Mouse (Mus musculus) G1E (cell line): ENCODE data around the gene C1rl.
"Not testable (repeated sequence)": the region's sequence is repeated elsewhere in the genome, so short reads cannot be mapped to it uniquely, and the experiment has no call there.

Experiments
- CTCF ChIP-seq: IDR thresholded peaks from 2 replicates; pipeline ENCODE4 v1.5.1; 2012; ENCODE audit warnings: low read depth, low read length, inconsistent platforms, mixed read lengths
- GATA1 ChIP-seq: IDR thresholded peaks from 2 replicates; pipeline ENCODE4 v1.6.1; 2012; ENCODE audit warnings: borderline replicate concordance, low read length, inconsistent platforms, mixed read lengths
- TAL1 ChIP-seq: conservative IDR thresholded peaks from 2 replicates; pipeline ENCODE4 v1.6.1; 2012; ENCODE audit warnings: low read depth, low read length, inconsistent platforms, mixed read lengths

DNA sequence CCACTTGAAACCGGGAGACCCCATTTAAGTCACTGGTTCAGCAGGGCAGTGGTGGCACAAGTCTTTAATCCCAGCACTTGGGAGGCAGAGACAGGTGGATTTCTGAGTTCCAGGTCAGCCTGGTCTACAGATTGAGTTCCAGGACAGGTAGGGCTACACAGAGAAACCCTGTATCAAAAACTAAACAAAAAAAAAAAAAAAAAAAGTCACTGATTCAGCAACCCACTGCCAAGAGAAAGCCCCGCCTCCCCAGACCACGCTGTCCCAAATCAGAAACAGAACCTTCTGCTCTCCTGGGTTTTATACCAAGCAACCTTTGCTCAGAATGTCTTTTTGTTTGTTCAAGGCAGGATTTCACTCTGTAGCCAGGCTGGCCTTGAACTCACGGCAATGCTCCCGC is 16.3 kb downstream of the C1rl start:
- TF ChIP-seq CTCF, GATA1, TAL1: not testable (repeated sequence)
